Mouse (Mus musculus) testis, adult 2 months (tissue): ENCODE measurements around the gene Cldn9.

Source experiments
- CTCF ChIP-seq: fragments of 200-500 bp; IDR thresholded peaks from 2 replicates; pipeline ENCODE4 v1.5.1; 2012; ENCODE audit warnings: low read depth, mild to moderate bottlenecking, inconsistent platforms, low read length, moderate library complexity; ENCODE audit not compliant: control insufficient read depth, insufficient read depth, insufficient replicate concordance
- POLR2A ChIP-seq: fragments of 200-500 bp; IDR thresholded peaks from 2 replicates; pipeline ENCODE4 v1.6.1; 2012; ENCODE audit warnings: low read depth, mild to moderate bottlenecking, inconsistent platforms, low read length, moderate library complexity; ENCODE audit not compliant: control insufficient read depth

GRCm38 (mm10) chr17:23671519-23671918, 12.3 kb downstream of the Cldn9 start:
- TF ChIP-seq POLR2A = no peak
- no peak for TF ChIP-seq CTCF
